Mouse (Mus musculus) kidney, embryonic 16.5 days (tissue): ENCODE measurements around the gene Cdh8. TPM values are rescaled to one million over a fixed set of nuclear protein-coding genes. Genes with fewer than 3 reads are reported as not detected.

Experiments
- ATAC-seq: fragments of 200-750 bp; cut with Nextera tagmentation; 2 replicates; pipeline ENCODE4 v1.8.0; 2017; ENCODE audit warnings: moderate TSS enrichment; ENCODE audit not compliant: low FRiP score, low TSS enrichment
- H3K27ac ChIP-seq: fragments of 300-500 bp; sonication (generic); 2 replicates; pipeline ENCODE4 v1.5.1; 2014; ENCODE audit warnings: low read length
- H3K27me3 ChIP-seq: fragments of 300-500 bp; sonication (generic); 2 replicates; pipeline ENCODE4 v1.6.1; 2014; ENCODE audit warnings: low read length, control low read depth, mixed read lengths; ENCODE audit not compliant: insufficient read depth
- H3K36me3 ChIP-seq: fragments of 300-500 bp; sonication (generic); 2 replicates; pipeline ENCODE4 v1.6.1; 2014; ENCODE audit warnings: low read length, control low read depth, mixed read lengths; ENCODE audit not compliant: insufficient read depth
- H3K4me1 ChIP-seq: fragments of 300-500 bp; sonication (generic); 2 replicates; pipeline ENCODE4 v1.6.1; 2014; ENCODE audit warnings: low read length, control low read depth, mixed read lengths; ENCODE audit not compliant: insufficient read depth
- H3K4me2 ChIP-seq: fragments of 300-500 bp; sonication (generic); replicated peaks from 2 replicates; pipeline ENCODE4 v1.6.1; 2014; ENCODE audit warnings: low read depth, low read length
- H3K4me3 ChIP-seq: fragments of 300-500 bp; sonication (generic); 2 replicates; pipeline ENCODE4 v1.5.1; 2014; ENCODE audit warnings: mild to moderate bottlenecking, low read length
- H3K9ac ChIP-seq: fragments of 300-500 bp; sonication (generic); replicated peaks from 2 replicates; pipeline ENCODE4 v1.6.1; 2014; ENCODE audit warnings: low read length
- H3K9me3 ChIP-seq: fragments of 300-500 bp; sonication (generic); 2 replicates; pipeline ENCODE4 v1.6.1; 2016; ENCODE audit warnings: low read length, control low read depth
- WGBS: fragments of 180-500 bp; shearing (Covaris S2); extraction: QIAGEN DNeasy Blood & Tissue Kit; methylation state at CpG from one replicate; pipeline ENCODE4 v1.1.7; 2014; 5-methylcytosine and 5-hydroxymethylcytosine counted together
- polyA plus RNA-seq: library from polyadenylated mRNA; unstranded; fragments of >200 nt; fragmentation: Nextera tagmentation; extraction: Ambion mirVana; gene quantifications from 2 replicates; pipeline ENCODE4 v1.2.1, GENCODE M21; 2015

The Cdh8 gene
- polyA plus RNA-seq, 1 experiment from 2014 or later: 0.84 TPM

GRCm38 (mm10) chr8:99304184-99304583, 112.1 kb downstream of the Cdh8 start:
- Histone ChIP-seq H3K4me3 (no peak overlapping the region), H3K9me3 (no peaks in the 10 kb centered on the region), H3K36me3 (no peaks in the 10 kb centered on the region), H3K27ac (no peak overlapping the region), H3K27me3 (no peaks in the 10 kb centered on the region), H3K4me2 (no peak overlapping the region), H3K9ac (no peak overlapping the region), H3K4me1 (no peaks in the 10 kb centered on the region)
- ATAC-seq: no peak
- 74% methylated on average over 4 of the region's 4 CpGs for WGBS

- Histone ChIP-seq H3K4me1 (no peaks in the 10 kb centered on the region), H3K9ac (no peak overlapping the region), H3K4me2 (no peak overlapping the region), H3K27ac (no peak overlapping the region), H3K27me3 (no peaks in the 10 kb centered on the region), H3K36me3 (no peaks in the 10 kb centered on the region), H3K4me3 (no peak overlapping the region), H3K9me3 (no peaks in the 10 kb centered on the region)
- 80% methylated on average over 1 of the region's 1 CpGs for WGBS
- ATAC-seq: no peak
Measured at GRCm38 (mm10) chr8:99290201-99290600, 126.1 kb downstream of the Cdh8 start.

GRCm38 (mm10) chr8:99285103-99285502, 131.2 kb downstream of the Cdh8 start:
- Histone ChIP-seq H3K9me3 (no peaks in the 10 kb centered on the region), H3K4me1 (no peaks in the 10 kb centered on the region), H3K27ac (no peak overlapping the region), H3K4me2 (no peak overlapping the region), H3K27me3 (no peaks in the 10 kb centered on the region), H3K36me3 (no peaks in the 10 kb centered on the region), H3K9ac (no peak overlapping the region), H3K4me3 (no peak overlapping the region)
- 91% methylated on average over 1 of the region's 1 CpGs for WGBS
- ATAC-seq: no peak

GRCm38 (mm10) chr8:99280375-99280774, 135.9 kb downstream of the Cdh8 start:
- no peak overlapping the region for H3K4me3 ChIP-seq
- no peak for ATAC-seq
- H3K36me3 ChIP-seq: no peaks in the 10 kb centered on the region
- H3K27ac ChIP-seq: no peak overlapping the region
- no peaks in the 10 kb centered on the region for H3K4me1 ChIP-seq
- H3K9me3 ChIP-seq: no peaks in the 10 kb centered on the region
- no peak overlapping the region for H3K9ac ChIP-seq
- no peak overlapping the region for H3K4me2 ChIP-seq
- H3K27me3 ChIP-seq: no peaks in the 10 kb centered on the region

GRCm38 (mm10) chr8:99267133-99267532, 149.1 kb downstream of the Cdh8 start:
- no peaks in the 10 kb centered on the region for H3K36me3 ChIP-seq
- no peaks in the 10 kb centered on the region for H3K9me3 ChIP-seq
- WGBS: 75% methylated on average over 3 of the region's 3 CpGs
- ATAC-seq: no peak
- H3K4me3 ChIP-seq: no peak overlapping the region
- no peak overlapping the region for H3K9ac ChIP-seq
- H3K27me3 ChIP-seq: no peaks in the 10 kb centered on the region
- H3K27ac ChIP-seq: no peak overlapping the region
- no peaks in the 10 kb centered on the region for H3K4me1 ChIP-seq
- no peak overlapping the region for H3K4me2 ChIP-seq

- no peaks in the 10 kb centered on the region for H3K27me3 ChIP-seq
- no peak overlapping the region for H3K27ac ChIP-seq
- H3K9me3 ChIP-seq: no peaks in the 10 kb centered on the region
- ATAC-seq: no peak
- H3K4me1 ChIP-seq: no peaks in the 10 kb centered on the region
- no peaks in the 10 kb centered on the region for H3K36me3 ChIP-seq
- H3K4me2 ChIP-seq: no peak overlapping the region
- no peak overlapping the region for H3K4me3 ChIP-seq
- WGBS: 86% methylated on average over 4 of the region's 4 CpGs
- H3K9ac ChIP-seq: no peak overlapping the region
Measured at GRCm38 (mm10) chr8:99234372-99234771, 181.9 kb downstream of the Cdh8 start.

GRCm38 (mm10) chr8:99223697-99224096, 192.6 kb downstream of the Cdh8 start:
- H3K9me3 ChIP-seq: no peaks in the 10 kb centered on the region
- no peaks in the 10 kb centered on the region for H3K27me3 ChIP-seq
- H3K36me3 ChIP-seq: no peaks in the 10 kb centered on the region
- 70% methylated on average over 6 of the region's 6 CpGs for WGBS
- H3K27ac ChIP-seq: no peak overlapping the region
- H3K4me2 ChIP-seq: no peak overlapping the region
- H3K4me3 ChIP-seq: no peak overlapping the region
- H3K9ac ChIP-seq: no peak overlapping the region
- ATAC-seq: no peak
- H3K4me1 ChIP-seq: no peaks in the 10 kb centered on the region

GRCm38 (mm10) chr8:99205194-99205593, 211.1 kb downstream of the Cdh8 start:
- Histone ChIP-seq H3K4me3 (no peak overlapping the region), H3K9me3 (no peaks in the 10 kb centered on the region), H3K4me2 (no peak overlapping the region), H3K27me3 (no peaks in the 10 kb centered on the region), H3K27ac (no peak overlapping the region), H3K36me3 (no peaks in the 10 kb centered on the region), H3K9ac (no peak overlapping the region), H3K4me1 (no peaks in the 10 kb centered on the region)
- WGBS: 83% methylated on average over 7 of the region's 7 CpGs
- no peak for ATAC-seq

GRCm38 (mm10) chr8:99190643-99191042, 225.6 kb downstream of the Cdh8 start:
- Histone ChIP-seq H3K4me2 (no peak overlapping the region), H3K36me3 (no peaks in the 10 kb centered on the region), H3K9me3 (no peaks in the 10 kb centered on the region), H3K4me1 (no peaks in the 10 kb centered on the region), H3K4me3 (no peak overlapping the region), H3K27ac (no peak overlapping the region), H3K9ac (no peak overlapping the region), H3K27me3 (no peaks in the 10 kb centered on the region)
- ATAC-seq: no peak
- WGBS: 79% methylated on average over 2 of the region's 2 CpGs

- Histone ChIP-seq H3K9me3 (no peaks in the 10 kb centered on the region), H3K4me3 (no peak overlapping the region), H3K4me2 (no peak overlapping the region), H3K9ac (no peak overlapping the region), H3K27me3 (no peaks in the 10 kb centered on the region), H3K4me1 (no peaks in the 10 kb centered on the region), H3K36me3 (no peaks in the 10 kb centered on the region), H3K27ac (no peak overlapping the region)
- ATAC-seq: no peak
- WGBS: 93% methylated on average over 5 of the region's 5 CpGs
Measured at GRCm38 (mm10) chr8:99186879-99187278, 229.4 kb downstream of the Cdh8 start.

GRCm38 (mm10) chr8:99184186-99184585, 232.1 kb downstream of the Cdh8 start:
- no peak overlapping the region for H3K4me2 ChIP-seq
- H3K27ac ChIP-seq: no peak overlapping the region
- H3K36me3 ChIP-seq: no peaks in the 10 kb centered on the region
- no peak for ATAC-seq
- H3K4me1 ChIP-seq: no peaks in the 10 kb centered on the region
- no peak overlapping the region for H3K9ac ChIP-seq
- no peaks in the 10 kb centered on the region for H3K9me3 ChIP-seq
- no peak overlapping the region for H3K4me3 ChIP-seq
- H3K27me3 ChIP-seq: no peaks in the 10 kb centered on the region
